Mouse (Mus musculus): Measurements from ENCODE around the gene 1700028J19Rik.

GRCm38 (mm10) chr7:44280959-44281358 is 34.5 kb upstream of the 1700028J19Rik start:
- TF ChIP-seq EP300 (optimal IDR thresholded peaks at IDR 0.05) = no peak
- TF ChIP-seq CTCF (IDR thresholded peaks at IDR 0.05; ENCODE audit: low read depth) = no peak

Measured in stomach, postnatal 0 days (tissue).